Mouse (Mus musculus) heart, embryonic 10.5 days (tissue): ENCODE data around the gene Cacna1a. TPM values are rescaled to one million over a fixed set of nuclear protein-coding genes. Genes with fewer than 3 reads are reported as not detected.

Experiments
- DNase-seq: peaks from one replicate; pipeline ENCODE4 v3.0.0-alpha.2; 2017; ENCODE audit warnings: low spot score
- H3K27ac ChIP-seq: fragments of 300-500 bp; sonication (generic); 2 replicates; pipeline ENCODE4 v1.5.1; 2016; ENCODE audit warnings: mild to moderate bottlenecking
- H3K27me3 ChIP-seq: fragments of 300-500 bp; sonication (generic); 2 replicates; pipeline ENCODE4 v1.6.1; 2016; ENCODE audit warnings: mild to moderate bottlenecking; ENCODE audit not compliant: poor library complexity, insufficient read depth, severe bottlenecking
- H3K36me3 ChIP-seq: fragments of 300-500 bp; sonication (generic); 2 replicates; pipeline ENCODE4 v1.6.1; 2016; ENCODE audit warnings: mild to moderate bottlenecking, moderate library complexity
- H3K4me1 ChIP-seq: fragments of 300-500 bp; sonication (generic); 2 replicates; pipeline ENCODE4 v1.6.1; 2016; ENCODE audit warnings: mild to moderate bottlenecking
- H3K4me3 ChIP-seq: fragments of 300-500 bp; sonication (generic); 2 replicates; pipeline ENCODE4 v1.5.1; 2016; ENCODE audit warnings: mild to moderate bottlenecking, moderate library complexity
- H3K9me3 ChIP-seq: fragments of 300-500 bp; sonication (generic); 2 replicates; pipeline ENCODE4 v1.6.1; 2016; ENCODE audit warnings: mild to moderate bottlenecking, moderate library complexity
- WGBS: fragments of 180-500 bp; shearing (Covaris S2); methylation state at CpG from one replicate; pipeline ENCODE4 v1.1.7; 2016; 5-methylcytosine and 5-hydroxymethylcytosine counted together
- polyA plus RNA-seq: library from polyadenylated mRNA; unstranded; fragments of >200 nt; fragmentation: Nextera tagmentation; extraction: Ambion mirVana; gene quantifications from 2 replicates; pipeline ENCODE4 v1.2.1, GENCODE M21; 2016

Cacna1a gene
- 5.4 and 6.0 TPM in 2 replicates for polyA plus RNA-seq

DNA sequence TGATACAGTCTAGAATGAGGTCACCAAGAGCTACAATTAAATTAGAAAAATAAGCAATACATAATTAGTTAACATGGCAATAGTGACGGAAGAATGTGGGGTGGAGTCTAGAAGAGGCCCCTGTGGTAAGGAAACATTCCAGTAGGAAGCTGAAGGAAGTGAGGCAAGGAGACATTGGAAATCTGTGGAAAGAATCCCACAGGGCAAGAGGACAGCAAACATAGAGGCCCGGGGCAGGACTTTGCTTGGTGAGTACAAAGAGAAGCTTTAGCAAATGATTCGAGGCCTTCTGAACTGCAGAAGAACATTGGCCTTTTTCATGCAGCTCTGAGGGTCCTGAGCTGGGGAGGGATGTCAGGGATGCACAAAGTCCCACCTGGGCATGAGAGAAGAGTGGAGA lies at the start of gene Cacna1a:
TSS of gene Cacna1a (plus strand) at position 166 of the 400 bp plus-strand sequence.
- H3K4me3 ChIP-seq, result no peak within 1 kb of the TSS
- 78% methylated on average over 3 of the region's 3 CpGs for WGBS
- H3K4me1 ChIP-seq, result no peaks in the 10 kb centered on the region
- no peaks in the 10 kb centered on the region for H3K9me3 ChIP-seq
- no peak for DNase-seq
- no peaks in the 10 kb centered on the region for H3K36me3 ChIP-seq
- no peak within 1 kb of the TSS for H3K27ac ChIP-seq
- 0 out of 2 replicates have a peak, but pooled peaks cover 4% of the 10 kb centered on the region for H3K27me3 ChIP-seq

DNA sequence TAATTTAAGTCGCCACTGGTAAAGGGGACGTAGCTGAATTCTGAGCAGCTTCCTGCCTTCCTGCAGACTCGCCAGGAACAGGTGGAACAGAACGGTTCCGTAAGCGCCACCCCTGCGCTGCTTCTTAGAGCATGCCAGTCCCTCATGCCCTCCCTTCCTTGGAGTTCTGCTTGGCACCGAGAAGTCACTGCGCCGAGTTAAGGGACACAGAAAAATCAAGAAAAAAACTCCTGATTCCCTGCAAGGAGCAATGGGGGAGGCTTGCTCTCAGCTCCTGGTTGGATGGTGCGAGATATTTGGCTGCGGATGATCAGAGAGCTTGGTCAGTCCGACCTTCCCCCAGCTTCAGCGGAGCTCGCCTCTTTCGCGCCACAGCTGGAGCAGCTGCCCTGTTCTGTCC lies 49.7 kb upstream of the Cacna1a start:
- Histone ChIP-seq H3K36me3 (no peaks in the 10 kb centered on the region), H3K27ac (no peak overlapping the region), H3K9me3 (no peaks in the 10 kb centered on the region), H3K27me3 (peaks cover 50% of the 10 kb centered on the region), H3K4me1 (0 out of 2 replicates have a peak, but pooled peaks cover 5% of the 10 kb centered on the region), H3K4me3 (no peak overlapping the region)
- 14% methylated on average over 17 of the region's 17 CpGs for WGBS
- no peak for DNase-seq

DNA sequence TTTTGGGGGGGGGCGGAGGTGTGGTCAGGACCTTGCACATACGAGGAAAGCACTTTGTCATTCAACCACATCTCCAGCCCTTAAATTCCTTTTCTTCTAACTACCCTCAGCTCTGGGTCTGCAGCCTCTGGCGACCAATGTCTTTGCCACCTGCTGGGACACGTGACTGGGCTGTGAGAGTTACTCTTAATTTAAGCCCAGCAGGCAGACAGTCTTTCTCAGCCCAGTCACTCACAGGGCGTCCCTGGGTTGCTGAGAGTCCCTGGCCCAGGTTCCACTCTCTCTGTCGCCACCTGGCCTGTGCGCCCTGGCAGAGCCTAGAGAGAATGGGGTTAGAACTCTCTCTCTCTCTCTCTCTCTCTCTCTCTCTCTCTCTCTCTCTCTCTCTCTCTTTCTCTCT lies 48.9 kb upstream of the Cacna1a start:
- WGBS, result 10% methylated on average over 7 of the region's 7 CpGs
- Histone ChIP-seq H3K4me3 (no peak overlapping the region), H3K27ac (no peak overlapping the region), H3K36me3 (no peaks in the 10 kb centered on the region), H3K9me3 (no peaks in the 10 kb centered on the region), H3K27me3 (peaks cover 50% of the 10 kb centered on the region), H3K4me1 (0 out of 2 replicates have a peak, but pooled peaks cover 5% of the 10 kb centered on the region)
- DNase-seq, result no peak

DNA sequence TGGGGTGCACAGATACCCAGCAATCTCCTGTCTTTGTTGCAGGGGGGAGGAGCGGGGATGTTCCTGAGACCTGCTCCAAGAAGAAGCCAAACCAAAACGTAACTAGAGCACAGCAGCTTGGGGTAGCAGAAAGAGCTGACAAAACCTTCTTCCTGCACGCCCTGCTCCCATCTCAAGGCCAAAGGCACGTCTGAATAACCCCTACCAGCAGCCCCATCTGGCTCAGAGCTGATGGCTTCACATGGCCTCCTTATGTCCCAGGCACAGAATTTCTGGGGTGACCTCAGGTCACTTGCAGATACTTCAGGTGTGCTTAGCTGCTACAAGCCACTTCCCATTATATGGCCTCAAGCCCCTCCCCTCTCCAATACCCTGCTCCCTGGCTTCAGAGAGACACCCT lies 48.4 kb upstream of the Cacna1a start:
- Histone ChIP-seq H3K27ac (no peak overlapping the region), H3K36me3 (no peaks in the 10 kb centered on the region), H3K4me3 (no peak overlapping the region), H3K27me3 (peaks cover 50% of the 10 kb centered on the region), H3K4me1 (0 out of 2 replicates have a peak, but pooled peaks cover 5% of the 10 kb centered on the region), H3K9me3 (no peaks in the 10 kb centered on the region)
- DNase-seq, result no peak
- 52% methylated on average over 4 of the region's 4 CpGs for whole genome bisulfite sequencing

DNA sequence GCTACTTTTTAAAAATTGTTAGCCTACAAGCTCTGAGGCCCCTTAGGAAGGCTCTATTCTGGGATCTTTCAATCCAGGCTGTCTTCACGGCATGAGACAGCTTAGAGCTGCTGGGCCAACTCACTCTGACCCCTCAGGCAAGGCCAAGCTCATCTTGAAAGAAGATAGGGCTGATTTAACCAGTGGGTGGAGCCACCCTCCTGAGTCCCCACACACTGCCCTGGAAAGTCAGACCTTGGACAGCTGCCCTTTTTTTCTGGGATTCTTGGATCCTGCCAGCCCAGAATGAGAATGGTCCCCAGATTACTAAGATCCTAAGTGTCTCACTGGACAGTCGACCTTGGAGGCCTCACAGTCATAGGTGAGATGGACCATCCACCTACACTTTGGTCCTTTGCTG lies 47.6 kb upstream of the Cacna1a start:
- WGBS, result 4% methylated on average over 2 of the region's 2 CpGs
- H3K9me3 ChIP-seq, result no peaks in the 10 kb centered on the region
- H3K36me3 ChIP-seq, result no peaks in the 10 kb centered on the region
- 0 out of 2 replicates have a peak, but pooled peaks cover 5% of the 10 kb centered on the region for H3K4me1 ChIP-seq
- no peak for DNase-seq
- H3K27ac ChIP-seq, result no peak overlapping the region
- H3K4me3 ChIP-seq, result no peak overlapping the region
- H3K27me3 ChIP-seq, result peaks cover 50% of the 10 kb centered on the region

DNA sequence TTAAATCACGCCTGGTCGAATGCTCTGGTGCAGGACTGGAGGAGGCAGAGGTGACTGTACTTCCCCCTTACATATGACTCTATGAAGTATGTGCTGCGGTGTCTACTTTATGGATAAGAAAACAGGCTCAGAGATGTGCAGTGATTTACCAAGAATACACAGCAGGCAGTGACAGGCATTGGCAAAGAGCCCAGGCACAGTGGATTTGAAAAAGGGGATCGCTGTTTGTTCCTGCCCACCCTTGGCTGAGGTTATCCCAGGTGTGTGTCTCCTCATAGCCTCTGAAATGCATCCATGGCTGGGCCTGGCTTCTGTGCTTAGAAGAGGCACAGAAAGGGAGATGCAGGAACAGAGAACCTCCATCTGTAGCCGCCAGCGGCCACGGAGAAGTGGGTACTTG lies 42.7 kb upstream of the Cacna1a start:
- 74% methylated on average over 7 of the region's 7 CpGs for WGBS
- H3K4me3 ChIP-seq, result no peak overlapping the region
- DNase-seq, result no peak
- peaks cover 26% of the 10 kb centered on the region for H3K27me3 ChIP-seq
- no peaks in the 10 kb centered on the region for H3K9me3 ChIP-seq
- H3K27ac ChIP-seq, result no peak overlapping the region
- H3K36me3 ChIP-seq, result no peaks in the 10 kb centered on the region
- H3K4me1 ChIP-seq, result no peaks in the 10 kb centered on the region

DNA sequence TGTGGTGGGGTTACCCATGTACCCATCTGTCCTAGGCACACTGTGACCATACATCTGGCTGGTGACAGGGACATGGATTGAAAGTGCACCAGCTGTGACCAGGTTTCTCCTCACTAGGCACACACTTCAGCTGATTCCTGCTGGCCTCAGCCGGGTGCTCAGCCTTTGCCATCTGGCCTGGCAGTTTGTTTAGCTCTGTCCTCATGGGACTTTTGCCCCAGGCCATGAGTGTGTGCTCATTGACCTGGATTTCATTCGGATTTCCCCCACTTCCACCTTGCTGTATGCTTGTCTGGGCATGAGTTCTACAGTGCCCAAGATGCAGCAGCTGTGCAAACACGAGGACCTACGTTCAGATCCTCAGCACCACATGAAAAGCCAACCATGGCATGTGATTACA lies 41.8 kb upstream of the Cacna1a start:
- Histone ChIP-seq H3K27me3 (peaks cover 25% of the 10 kb centered on the region), H3K36me3 (no peaks in the 10 kb centered on the region), H3K4me1 (no peaks in the 10 kb centered on the region), H3K4me3 (no peak overlapping the region), H3K9me3 (no peaks in the 10 kb centered on the region), H3K27ac (no peak overlapping the region)
- WGBS, result 60% methylated on average over 4 of the region's 4 CpGs
- no peak for DNase-seq

DNA sequence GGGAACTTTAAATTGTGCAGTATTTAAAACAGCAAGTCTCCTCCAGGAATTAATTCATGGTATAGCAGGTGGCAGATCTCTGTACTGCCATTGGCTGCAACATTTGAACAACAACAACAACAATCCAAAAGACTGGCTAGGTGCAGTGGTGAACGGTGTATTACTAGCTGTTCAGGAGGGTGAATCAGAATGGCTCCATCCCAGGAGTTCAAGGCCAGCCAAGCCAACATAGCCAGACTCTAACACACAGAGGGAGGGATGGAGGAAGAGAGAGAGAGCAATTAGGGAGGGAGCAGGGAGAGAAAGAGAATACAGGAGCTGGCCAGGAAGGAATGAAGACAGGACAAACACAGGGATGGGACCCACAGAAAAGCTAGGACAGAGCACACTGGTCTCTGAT lies 38.7 kb upstream of the Cacna1a start:
- H3K27me3 ChIP-seq, result peaks cover 37% of the 10 kb centered on the region
- no peaks in the 10 kb centered on the region for H3K9me3 ChIP-seq
- no peak overlapping the region for H3K27ac ChIP-seq
- WGBS, result 68% methylated on average over 1 of the region's 1 CpGs
- H3K4me3 ChIP-seq, result no peak overlapping the region
- H3K36me3 ChIP-seq, result no peaks in the 10 kb centered on the region
- no peaks in the 10 kb centered on the region for H3K4me1 ChIP-seq
- DNase-seq, result no peak

DNA sequence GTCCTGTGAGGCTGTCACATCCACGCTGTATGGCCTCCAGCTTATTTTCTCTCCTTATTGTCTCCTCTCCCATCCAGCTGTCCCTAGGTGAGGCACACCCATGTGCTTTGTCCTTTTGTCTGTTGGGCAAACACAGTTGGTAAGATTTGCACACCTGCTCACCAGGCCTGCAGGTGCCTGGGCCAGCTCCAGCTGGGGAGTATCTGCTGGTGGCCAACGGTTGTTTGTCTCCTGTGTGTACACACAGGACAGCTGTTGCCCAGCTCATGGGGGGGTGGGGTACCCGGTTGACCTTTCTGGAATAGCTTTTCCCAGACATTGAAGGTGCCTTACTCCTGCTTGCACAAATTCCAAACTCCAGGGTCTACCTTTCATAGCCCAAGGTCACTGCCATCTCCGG lies 37.3 kb upstream of the Cacna1a start:
- Histone ChIP-seq H3K27ac (no peak overlapping the region), H3K9me3 (no peaks in the 10 kb centered on the region), H3K4me3 (no peak overlapping the region), H3K4me1 (no peaks in the 10 kb centered on the region), H3K27me3 (peaks cover 44% of the 10 kb centered on the region), H3K36me3 (no peaks in the 10 kb centered on the region)
- 69% methylated on average over 4 of the region's 4 CpGs for WGBS
- no peak for DNase-seq

DNA sequence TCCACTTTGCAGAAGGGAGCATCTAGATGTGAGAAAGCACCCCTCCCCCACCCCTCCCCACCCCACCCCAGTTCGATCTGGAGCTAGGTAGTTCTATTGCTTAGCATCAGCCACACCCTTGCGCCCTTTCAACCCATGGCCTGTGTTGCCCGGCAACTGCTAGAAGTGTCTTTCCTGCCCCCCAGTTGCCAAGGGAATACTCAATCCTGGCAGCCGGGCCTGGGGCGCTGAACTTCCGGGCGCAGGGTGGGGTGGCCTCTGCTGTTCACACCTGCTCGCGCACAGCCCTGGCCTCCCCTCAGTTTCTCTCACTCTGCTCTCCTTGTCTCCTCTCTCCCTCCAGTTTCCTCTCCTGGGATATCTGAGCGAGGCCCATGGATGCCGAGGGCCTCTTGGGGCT lies 31.8 kb upstream of the Cacna1a start:
- Histone ChIP-seq H3K9me3 (no peaks in the 10 kb centered on the region), H3K4me1 (no peaks in the 10 kb centered on the region; the same call in 1 of the 2 replicates), H3K27me3 (peaks cover 54% of the 10 kb centered on the region), H3K4me3 (no peak overlapping the region), H3K27ac (no peak overlapping the region), H3K36me3 (no peaks in the 10 kb centered on the region)
- 63% methylated on average over 11 of the region's 11 CpGs for WGBS
- DNase-seq, result no peak

DNA sequence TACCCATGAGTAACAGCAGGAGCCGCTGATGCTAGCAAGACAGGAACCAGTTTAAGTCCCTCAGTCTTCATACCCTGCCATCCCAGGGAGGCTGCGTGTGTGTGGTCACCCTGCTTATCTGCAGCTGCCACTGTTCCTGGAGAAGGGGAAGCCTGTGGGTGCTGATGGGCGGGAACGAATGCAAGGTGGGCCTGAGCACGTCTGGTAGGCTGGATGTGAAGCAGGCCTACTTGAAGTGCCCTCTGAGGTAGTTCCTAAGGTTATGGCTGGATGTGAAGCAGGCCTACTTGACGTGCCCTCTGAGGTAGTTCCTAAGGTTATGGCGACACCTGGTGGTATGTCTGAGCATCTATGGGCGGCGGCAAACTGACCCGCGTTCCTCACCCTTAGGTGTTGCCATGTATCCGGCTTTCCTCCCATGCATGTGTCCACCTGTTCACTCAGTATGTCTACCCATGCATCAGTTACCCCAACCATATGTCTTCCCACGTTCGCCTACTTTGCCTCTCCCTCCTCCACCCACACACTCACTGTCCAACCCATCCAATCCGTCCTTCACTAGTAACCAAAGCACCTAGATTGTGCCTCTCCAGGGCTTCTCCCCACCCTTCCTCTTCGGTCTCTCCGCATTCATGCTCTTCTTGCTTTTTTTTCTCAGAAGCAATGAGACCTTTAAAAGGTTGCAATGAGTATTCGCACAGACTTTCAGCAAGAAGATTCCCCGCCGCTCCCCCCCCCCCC lies 30.4 kb upstream of the Cacna1a start:
- H3K36me3 ChIP-seq, result no peaks in the 10 kb centered on the region
- 24% methylated on average over 20 of the region's 20 CpGs for WGBS
- no peak overlapping the region for H3K4me3 ChIP-seq
- peaks cover 55% of the 10 kb centered on the region for H3K27me3 ChIP-seq
- H3K27ac ChIP-seq, result no peak overlapping the region
- no peaks in the 10 kb centered on the region for H3K9me3 ChIP-seq
- peak; percentile 86 for DNase-seq
- H3K4me1 ChIP-seq, result no peaks in the 10 kb centered on the region; the same call in 1 of the 2 replicates

DNA sequence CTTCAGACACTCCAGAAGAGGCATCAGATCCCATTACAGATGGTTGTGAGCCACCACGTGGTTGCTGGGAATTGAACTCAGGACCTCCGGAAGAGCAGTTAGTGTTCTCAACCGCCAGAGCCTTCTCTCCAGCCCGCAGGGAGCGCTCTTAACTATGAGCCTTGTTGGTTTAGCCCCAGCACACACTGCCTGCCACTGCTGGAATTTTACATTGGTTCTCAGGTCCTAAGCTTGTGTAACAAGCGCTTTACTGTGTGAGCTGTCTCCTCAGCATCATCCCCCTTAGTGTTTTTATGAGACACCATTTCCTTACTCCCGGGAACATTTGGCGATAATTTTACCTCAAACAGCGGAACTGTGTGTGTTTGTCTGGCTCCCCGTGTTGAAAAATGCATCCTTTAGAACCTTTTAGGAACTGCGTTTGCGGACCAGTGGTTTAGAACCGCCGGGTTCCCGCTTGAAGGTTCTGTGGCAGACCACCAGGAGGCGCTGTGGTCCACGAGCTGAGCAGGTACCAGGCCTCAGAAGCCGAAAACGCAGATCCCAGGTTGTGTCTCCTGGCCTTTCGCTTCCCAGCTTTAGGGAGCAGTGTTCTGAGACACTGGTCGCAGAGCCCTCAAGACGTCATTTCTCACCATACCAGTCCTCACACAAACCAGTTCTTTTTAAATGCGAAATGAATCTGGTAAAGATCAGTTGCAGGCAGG lies 24.7 kb upstream of the Cacna1a start:
- Histone ChIP-seq H3K4me3 (no peak overlapping the region), H3K27me3 (peaks cover 46% of the 10 kb centered on the region), H3K9me3 (no peaks in the 10 kb centered on the region), H3K27ac (no peak overlapping the region), H3K36me3 (no peaks in the 10 kb centered on the region), H3K4me1 (no peaks in the 10 kb centered on the region)
- 13% methylated on average over 23 of the region's 23 CpGs for WGBS
- DNase-seq, result peak; percentile 84

DNA sequence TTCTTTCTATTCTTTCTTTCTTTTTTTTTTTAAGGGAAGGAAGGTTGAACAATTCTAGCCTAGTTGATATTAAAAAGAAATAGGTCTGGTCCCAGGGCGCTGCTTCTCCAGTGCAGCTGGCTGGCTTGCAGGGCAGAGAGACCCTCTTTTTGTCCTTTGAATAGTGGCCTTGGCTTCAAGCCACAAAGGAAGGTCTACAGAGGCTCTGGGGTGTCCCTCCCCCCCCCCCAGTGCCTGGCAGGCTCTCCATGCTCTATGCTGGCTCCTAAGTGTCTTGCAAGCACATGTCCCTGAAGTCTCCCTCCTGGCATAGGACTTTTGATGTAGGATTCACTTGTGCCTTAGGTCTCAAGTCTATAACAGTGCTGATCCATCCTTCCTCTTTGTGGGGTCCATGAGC lies 23.0 kb upstream of the Cacna1a start:
- no peaks in the 10 kb centered on the region for H3K4me1 ChIP-seq
- 92% methylated on average over 1 of the region's 1 CpGs for WGBS
- no peak overlapping the region for H3K4me3 ChIP-seq
- peaks cover 37% of the 10 kb centered on the region for H3K27me3 ChIP-seq
- H3K27ac ChIP-seq, result no peak overlapping the region
- no peaks in the 10 kb centered on the region for H3K9me3 ChIP-seq
- H3K36me3 ChIP-seq, result no peaks in the 10 kb centered on the region
- DNase-seq, result no peak
